Mouse (Mus musculus): Measurements from ENCODE around the gene Scn8a. TPM values are rescaled to one million over a fixed set of nuclear protein-coding genes. Genes with fewer than 3 reads are reported as not detected.

Scn8a gene
- polyA plus RNA-seq, 1 experiment from 2014 or later = 22.7 TPM

GRCm38 (mm10) chr15:101046527-101047193 lies 177.0 kb downstream of the Scn8a start:
- no peaks in the 10 kb centered on the region for H3K36me3 ChIP-seq (replicated peaks)
- H3K4me3 ChIP-seq = peak overlapping the region; percentile 45
- peak overlapping the region; percentile 96 for H3K4me2 ChIP-seq
- peak overlapping the region; percentile 48 for H3K9ac ChIP-seq
- peaks cover 57% of the 10 kb centered on the region for H3K27me3 ChIP-seq (replicated peaks)
- no peaks in the 10 kb centered on the region for H3K9me3 ChIP-seq
- no peak overlapping the region for H3K27ac ChIP-seq
- WGBS = under 1% methylated on average over 69 of the region's 77 CpGs
- 0 out of 2 replicates have a peak, but pooled peaks have one; percentile 15 for ATAC-seq (replicated peaks)
- peaks cover 18% of the 10 kb centered on the region for H3K4me1 ChIP-seq

- WGBS = 3% methylated on average over 23 of the region's 23 CpGs
- 0 out of 2 replicates have a peak, but pooled peaks have one; percentile 34 for ATAC-seq (replicated peaks)
- peak within 1 kb of the TSS; percentile 45 for H3K4me3 ChIP-seq
Observed at GRCm38 (mm10) chr15:101047194-101047555, 177.5 kb downstream of the Scn8a start, which contains the start of gene Gm47841. Gene Gm47841 (minus strand): TSS chr15:101047397.

GRCm38 (mm10) chr15:101048338-101048896 lies 178.8 kb downstream of the Scn8a start:
- no peak overlapping the region for H3K9ac ChIP-seq
- 52% methylated on average over 5 of the region's 5 CpGs for WGBS
- no peak overlapping the region for H3K27ac ChIP-seq
- ATAC-seq (replicated peaks) = no peak
- peaks cover 72% of the 10 kb centered on the region for H3K27me3 ChIP-seq (replicated peaks)
- H3K36me3 ChIP-seq (replicated peaks) = no peaks in the 10 kb centered on the region
- H3K9me3 ChIP-seq = no peaks in the 10 kb centered on the region
- no peak overlapping the region for H3K4me3 ChIP-seq
- peaks cover 21% of the 10 kb centered on the region for H3K4me1 ChIP-seq
- no peak overlapping the region for H3K4me2 ChIP-seq

More at GRCm38 (mm10) chr15:101047194-101047555, 177.5 kb downstream of the Scn8a start, which contains the start of gene Gm47841:
- Histone ChIP-seq H3K9ac (peak within 1 kb of the TSS; percentile 48), H3K36me3 (replicated peaks) (no peaks in the 10 kb centered on the region), H3K27me3 (replicated peaks) (peaks cover 63% of the 10 kb centered on the region), H3K27ac (no peak within 1 kb of the TSS), H3K4me1 (peaks cover 18% of the 10 kb centered on the region), H3K4me2 (peak within 1 kb of the TSS; percentile 96), H3K9me3 (no peaks in the 10 kb centered on the region)

GRCm38 (mm10) chr15:101051869-101052268 lies 182.2 kb downstream of the Scn8a start:
- Histone ChIP-seq H3K9me3 (no peaks in the 10 kb centered on the region), H3K27me3 (replicated peaks) (peaks cover 73% of the 10 kb centered on the region), H3K4me2 (no peak overlapping the region), H3K4me1 (peaks cover 14% of the 10 kb centered on the region), H3K36me3 (replicated peaks) (no peaks in the 10 kb centered on the region), H3K27ac (no peak overlapping the region), H3K4me3 (no peak overlapping the region), H3K9ac (no peak overlapping the region)
- ATAC-seq (replicated peaks) = no peak
- WGBS = 46% methylated on average over 10 of the region's 10 CpGs

GRCm38 (mm10) chr15:101052560-101053501 lies 183.2 kb downstream of the Scn8a start:
- Histone ChIP-seq H3K9me3 (no peaks in the 10 kb centered on the region), H3K4me3 (peak overlapping the region; percentile 34), H3K27ac (no peak overlapping the region), H3K9ac (no peak overlapping the region), H3K4me1 (peaks cover 10% of the 10 kb centered on the region), H3K36me3 (replicated peaks) (no peaks in the 10 kb centered on the region), H3K27me3 (replicated peaks) (peaks cover 64% of the 10 kb centered on the region), H3K4me2 (peak overlapping the region; percentile 57)
- WGBS = 16% methylated on average over 120 of the region's 120 CpGs
- ATAC-seq (replicated peaks) = no peak

GRCm38 (mm10) chr15:101053832-101054459 lies 184.3 kb downstream of the Scn8a start:
- Histone ChIP-seq H3K27ac (no peak overlapping the region), H3K4me1 (peaks cover 10% of the 10 kb centered on the region), H3K27me3 (replicated peaks) (peaks cover 53% of the 10 kb centered on the region), H3K4me2 (peak overlapping the region; percentile 57), H3K9ac (no peak overlapping the region), H3K4me3 (peak overlapping the region; percentile 34), H3K36me3 (replicated peaks) (no peaks in the 10 kb centered on the region), H3K9me3 (no peaks in the 10 kb centered on the region)
- no peak for ATAC-seq (replicated peaks)
- WGBS = 15% methylated on average over 50 of the region's 65 CpGs

GRCm38 (mm10) chr15:101054541-101054940 lies 184.9 kb downstream of the Scn8a start:
- Histone ChIP-seq H3K9me3 (no peaks in the 10 kb centered on the region), H3K9ac (no peak overlapping the region), H3K4me1 (peaks cover 11% of the 10 kb centered on the region), H3K36me3 (replicated peaks) (no peaks in the 10 kb centered on the region), H3K27me3 (replicated peaks) (peaks cover 48% of the 10 kb centered on the region), H3K4me2 (no peak overlapping the region), H3K27ac (no peak overlapping the region), H3K4me3 (no peak overlapping the region)
- 72% methylated on average over 10 of the region's 10 CpGs for WGBS
- ATAC-seq (replicated peaks) = no peak

- no peaks in the 10 kb centered on the region for H3K9me3 ChIP-seq
- H3K27me3 ChIP-seq (replicated peaks) = peaks cover 44% of the 10 kb centered on the region
- 47% methylated on average over 10 of the region's 10 CpGs for WGBS
- ATAC-seq (replicated peaks) = peak; percentile 66; the same call in 1 of the 2 replicates
- no peak overlapping the region for H3K9ac ChIP-seq
- no peaks in the 10 kb centered on the region for H3K36me3 ChIP-seq (replicated peaks)
- no peak overlapping the region for H3K4me2 ChIP-seq
- no peak overlapping the region for H3K27ac ChIP-seq
- peaks cover 20% of the 10 kb centered on the region for H3K4me1 ChIP-seq
- H3K4me3 ChIP-seq = no peak overlapping the region
Observed at GRCm38 (mm10) chr15:101056225-101056624, 186.6 kb downstream of the Scn8a start.

- H3K9ac ChIP-seq = no peak overlapping the region
- ATAC-seq (replicated peaks) = 0 out of 2 replicates have a peak, but pooled peaks have one; percentile 32
- WGBS = 9% methylated on average over 9 of the region's 9 CpGs
- peaks cover 10% of the 10 kb centered on the region for H3K27me3 ChIP-seq (replicated peaks)
- H3K27ac ChIP-seq = no peak overlapping the region
- H3K36me3 ChIP-seq (replicated peaks) = no peaks in the 10 kb centered on the region
- peaks cover 13% of the 10 kb centered on the region for H3K4me1 ChIP-seq
- H3K4me3 ChIP-seq = no peak overlapping the region
- H3K4me2 ChIP-seq = no peak overlapping the region
- H3K9me3 ChIP-seq = no peaks in the 10 kb centered on the region
Observed at GRCm38 (mm10) chr15:101059570-101060279, 190.1 kb downstream of the Scn8a start.

- ATAC-seq (replicated peaks) = no peak
- Histone ChIP-seq H3K27me3 (replicated peaks) (peaks cover 3% of the 10 kb centered on the region), H3K36me3 (replicated peaks) (no peaks in the 10 kb centered on the region), H3K9ac (no peak overlapping the region), H3K4me1 (peaks cover 13% of the 10 kb centered on the region), H3K4me2 (no peak overlapping the region), H3K9me3 (no peaks in the 10 kb centered on the region), H3K4me3 (no peak overlapping the region), H3K27ac (no peak overlapping the region)
- 32% methylated on average over 11 of the region's 11 CpGs for WGBS
Observed at GRCm38 (mm10) chr15:101060280-101060852, 190.7 kb downstream of the Scn8a start.

- no peak overlapping the region for H3K4me2 ChIP-seq
- H3K9me3 ChIP-seq = no peaks in the 10 kb centered on the region
- WGBS = 21% methylated on average over 6 of the region's 6 CpGs
- no peak overlapping the region for H3K27ac ChIP-seq
- no peaks in the 10 kb centered on the region for H3K36me3 ChIP-seq (replicated peaks)
- ATAC-seq (replicated peaks) = no peak
- H3K4me3 ChIP-seq = no peak overlapping the region
- H3K9ac ChIP-seq = no peak overlapping the region
- H3K4me1 ChIP-seq = peaks cover 33% of the 10 kb centered on the region
- no peaks in the 10 kb centered on the region for H3K27me3 ChIP-seq (replicated peaks)
Observed at GRCm38 (mm10) chr15:101065069-101065468, 195.4 kb downstream of the Scn8a start.

All from midbrain, embryonic 15.5 days (tissue).